Mouse (Mus musculus): ENCODE results near the gene Rab17. TPM values are rescaled to one million over a fixed set of nuclear protein-coding genes. Genes with fewer than 3 reads are reported as not detected.
A peak's percentile ranks its signal among the peaks of the same experiment; 100 is the strongest.

Gene Rab17
- polyA plus RNA-seq, 1 experiment from 2014 or later, result not detected

- no peaks in the 10 kb centered on the region for H3K36me3 ChIP-seq (ENCODE audit: control insufficient read depth, insufficient read depth, low read length)
Observed at GRCm38 (mm10) chr1:91008147-91008682, 38.8 kb upstream of the Rab17 start.

GRCm38 (mm10) chr1:91006708-91007107 lies 37.2 kb upstream of the Rab17 start:
- no peak overlapping the region for H3K9ac ChIP-seq (ENCODE audit: low read depth, low read length)
- WGBS, result 92% methylated on average over 9 of the region's 9 CpGs

More at GRCm38 (mm10) chr1:91008147-91008682, 38.8 kb upstream of the Rab17 start:
- H3K9ac ChIP-seq (ENCODE audit: low read depth, low read length), result no peak overlapping the region
- H3K9me3 ChIP-seq (ENCODE audit: control insufficient read depth, low read length), result no peaks in the 10 kb centered on the region
- WGBS, result 91% methylated on average over 14 of the region's 14 CpGs
- H3K4me3 ChIP-seq (ENCODE audit: low read depth, low read length), result no peak overlapping the region
- ATAC-seq (ENCODE audit: low FRiP score), result no peak
- no peak overlapping the region for H3K27ac ChIP-seq (ENCODE audit: low read depth, low read length)
- H3K27me3 ChIP-seq (ENCODE audit: control insufficient read depth, insufficient read depth, low read length), result no peaks in the 10 kb centered on the region
- no peak for DNase-seq (ENCODE audit: low spot score)
- no peaks in the 10 kb centered on the region for H3K4me1 ChIP-seq (replicated peaks; ENCODE audit: control insufficient read depth, insufficient read depth, low read length)
- H3K4me2 ChIP-seq (replicated peaks; ENCODE audit: low read depth, low read length), result no peak overlapping the region

DNA sequence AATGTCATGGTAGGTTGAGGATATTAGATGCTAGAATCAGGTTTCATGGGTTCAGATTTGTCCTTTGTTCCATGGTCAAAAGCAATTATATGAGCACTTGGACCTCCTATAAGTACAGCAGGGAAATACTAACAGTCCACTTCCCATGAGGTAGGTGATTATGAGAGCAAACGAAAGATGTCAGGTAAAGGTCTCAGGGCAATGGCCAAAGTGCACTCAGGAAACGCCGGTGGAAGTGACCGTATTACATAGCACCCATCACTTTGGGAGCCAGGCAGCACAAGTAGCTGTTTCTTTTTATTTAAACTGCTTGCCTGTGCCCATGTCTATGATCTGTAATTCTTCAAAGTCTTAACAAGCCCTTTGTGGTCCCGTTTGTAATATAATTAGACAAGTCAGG lies 36.6 kb upstream of the Rab17 start:
- Histone ChIP-seq H3K9ac (ENCODE audit: low read depth, low read length) (no peak overlapping the region), H3K27me3 (ENCODE audit: control insufficient read depth, insufficient read depth, low read length) (no peaks in the 10 kb centered on the region), H3K4me3 (ENCODE audit: low read depth, low read length) (no peak overlapping the region), H3K27ac (ENCODE audit: low read depth, low read length) (no peak overlapping the region), H3K4me2 (replicated peaks; ENCODE audit: low read depth, low read length) (no peak overlapping the region), H3K4me1 (replicated peaks; ENCODE audit: control insufficient read depth, insufficient read depth, low read length) (no peaks in the 10 kb centered on the region), H3K36me3 (ENCODE audit: control insufficient read depth, insufficient read depth, low read length) (no peaks in the 10 kb centered on the region), H3K9me3 (ENCODE audit: control insufficient read depth, low read length) (no peaks in the 10 kb centered on the region)
- no peak for ATAC-seq (ENCODE audit: low FRiP score)
- DNase-seq (ENCODE audit: low spot score), result no peak
- WGBS, result 87% methylated on average over 5 of the region's 5 CpGs

More at GRCm38 (mm10) chr1:91006708-91007107, 37.2 kb upstream of the Rab17 start:
- Histone ChIP-seq H3K4me3 (ENCODE audit: low read depth, low read length) (no peak overlapping the region), H3K36me3 (ENCODE audit: control insufficient read depth, insufficient read depth, low read length) (no peaks in the 10 kb centered on the region), H3K4me2 (replicated peaks; ENCODE audit: low read depth, low read length) (no peak overlapping the region), H3K27me3 (ENCODE audit: control insufficient read depth, insufficient read depth, low read length) (no peaks in the 10 kb centered on the region), H3K9me3 (ENCODE audit: control insufficient read depth, low read length) (no peaks in the 10 kb centered on the region), H3K4me1 (replicated peaks; ENCODE audit: control insufficient read depth, insufficient read depth, low read length) (no peaks in the 10 kb centered on the region), H3K27ac (ENCODE audit: low read depth, low read length) (no peak overlapping the region)
- DNase-seq (ENCODE audit: low spot score) (no peak), ATAC-seq (ENCODE audit: low FRiP score) (no peak)

- no peak for ATAC-seq (ENCODE audit: low FRiP score)
- no peak overlapping the region for H3K4me2 ChIP-seq (replicated peaks; ENCODE audit: low read depth, low read length)
- no peaks in the 10 kb centered on the region for H3K36me3 ChIP-seq (ENCODE audit: control insufficient read depth, insufficient read depth, low read length)
- H3K4me3 ChIP-seq (ENCODE audit: low read depth, low read length), result no peak overlapping the region
- no peak overlapping the region for H3K27ac ChIP-seq (ENCODE audit: low read depth, low read length)
- no peaks in the 10 kb centered on the region for H3K9me3 ChIP-seq (ENCODE audit: control insufficient read depth, low read length)
- no peak for DNase-seq (ENCODE audit: low spot score)
- WGBS, result 92% methylated on average over 8 of the region's 8 CpGs
- no peak overlapping the region for H3K9ac ChIP-seq (ENCODE audit: low read depth, low read length)
- no peaks in the 10 kb centered on the region for H3K27me3 ChIP-seq (ENCODE audit: control insufficient read depth, insufficient read depth, low read length)
- H3K4me1 ChIP-seq (replicated peaks; ENCODE audit: control insufficient read depth, insufficient read depth, low read length), result no peaks in the 10 kb centered on the region; the same call in 1 of the 2 replicates
Observed at GRCm38 (mm10) chr1:91003522-91004253, 34.2 kb upstream of the Rab17 start.

DNA sequence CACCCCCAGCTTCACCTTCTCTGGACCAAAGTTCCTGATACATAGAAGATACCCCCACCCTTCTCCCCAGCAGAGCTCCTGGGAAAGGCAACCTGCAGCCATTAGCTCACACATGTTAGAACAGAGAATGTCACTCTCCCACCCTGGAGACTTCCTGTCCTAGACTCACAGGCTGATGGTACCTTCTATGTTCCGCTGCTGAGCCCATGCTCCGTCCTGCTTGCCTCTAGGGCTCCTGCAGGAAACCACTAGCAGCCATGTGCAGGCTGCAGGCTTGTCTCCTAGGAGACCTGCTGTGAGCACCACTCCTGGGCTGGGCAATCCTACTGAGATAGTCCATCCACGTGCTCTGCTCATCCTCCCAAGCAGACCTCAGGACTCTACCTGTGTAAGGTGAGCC lies 33.2 kb upstream of the Rab17 start:
- ATAC-seq (ENCODE audit: low FRiP score) (no peak), DNase-seq (ENCODE audit: low spot score) (no peak)
- H3K36me3 ChIP-seq (ENCODE audit: control insufficient read depth, insufficient read depth, low read length), result no peaks in the 10 kb centered on the region
- WGBS, result 83% methylated on average over 3 of the region's 3 CpGs
- H3K9me3 ChIP-seq (ENCODE audit: control insufficient read depth, low read length), result no peaks in the 10 kb centered on the region
- no peaks in the 10 kb centered on the region; the same call in 1 of the 2 replicates for H3K4me1 ChIP-seq (replicated peaks; ENCODE audit: control insufficient read depth, insufficient read depth, low read length)
- no peak overlapping the region for H3K27ac ChIP-seq (ENCODE audit: low read depth, low read length)
- no peak overlapping the region for H3K4me2 ChIP-seq (replicated peaks; ENCODE audit: low read depth, low read length)
- no peak overlapping the region for H3K4me3 ChIP-seq (ENCODE audit: low read depth, low read length)
- H3K27me3 ChIP-seq (ENCODE audit: control insufficient read depth, insufficient read depth, low read length), result peaks cover 2% of the 10 kb centered on the region; the same call in 1 of the 2 replicates
- H3K9ac ChIP-seq (ENCODE audit: low read depth, low read length), result no peak overlapping the region

- Histone ChIP-seq H3K36me3 (ENCODE audit: control insufficient read depth, insufficient read depth, low read length) (no peaks in the 10 kb centered on the region), H3K27ac (ENCODE audit: low read depth, low read length) (no peak overlapping the region), H3K9me3 (ENCODE audit: control insufficient read depth, low read length) (no peaks in the 10 kb centered on the region), H3K4me1 (replicated peaks; ENCODE audit: control insufficient read depth, insufficient read depth, low read length) (no peaks in the 10 kb centered on the region; the same call in 1 of the 2 replicates), H3K4me2 (replicated peaks; ENCODE audit: low read depth, low read length) (no peak overlapping the region), H3K27me3 (ENCODE audit: control insufficient read depth, insufficient read depth, low read length) (peaks cover 4% of the 10 kb centered on the region; the same call in 1 of the 2 replicates), H3K4me3 (ENCODE audit: low read depth, low read length) (no peak overlapping the region), H3K9ac (ENCODE audit: low read depth, low read length) (no peak overlapping the region)
- no peak for DNase-seq (ENCODE audit: low spot score)
- ATAC-seq (ENCODE audit: low FRiP score), result no peak
- 86% methylated on average over 3 of the region's 3 CpGs for WGBS
Observed at GRCm38 (mm10) chr1:91001871-91002539, 32.5 kb upstream of the Rab17 start.

- H3K9me3 ChIP-seq (ENCODE audit: control insufficient read depth, low read length), result no peaks in the 10 kb centered on the region
- H3K27me3 ChIP-seq (ENCODE audit: control insufficient read depth, insufficient read depth, low read length), result peaks cover 4% of the 10 kb centered on the region; the same call in 1 of the 2 replicates
- H3K27ac ChIP-seq (ENCODE audit: low read depth, low read length), result no peak overlapping the region
- no peaks in the 10 kb centered on the region for H3K36me3 ChIP-seq (ENCODE audit: control insufficient read depth, insufficient read depth, low read length)
- no peak overlapping the region for H3K4me3 ChIP-seq (ENCODE audit: low read depth, low read length)
- H3K9ac ChIP-seq (ENCODE audit: low read depth, low read length), result no peak overlapping the region
- WGBS, result 89% methylated on average over 3 of the region's 3 CpGs
- H3K4me1 ChIP-seq (replicated peaks; ENCODE audit: control insufficient read depth, insufficient read depth, low read length), result no peaks in the 10 kb centered on the region; the same call in 1 of the 2 replicates
- no peak for DNase-seq (ENCODE audit: low spot score)
- no peak for ATAC-seq (ENCODE audit: low FRiP score)
- no peak overlapping the region for H3K4me2 ChIP-seq (replicated peaks; ENCODE audit: low read depth, low read length)
Observed at GRCm38 (mm10) chr1:91001101-91001500, 31.6 kb upstream of the Rab17 start.

- no peaks in the 10 kb centered on the region for H3K9me3 ChIP-seq (ENCODE audit: control insufficient read depth, low read length)
- H3K27ac ChIP-seq (ENCODE audit: low read depth, low read length), result no peak overlapping the region
- H3K4me1 ChIP-seq (replicated peaks; ENCODE audit: control insufficient read depth, insufficient read depth, low read length), result no peaks in the 10 kb centered on the region; the same call in 1 of the 2 replicates
- WGBS, result 81% methylated on average over 10 of the region's 10 CpGs
- H3K27me3 ChIP-seq (ENCODE audit: control insufficient read depth, insufficient read depth, low read length), result peaks cover 4% of the 10 kb centered on the region; the same call in 1 of the 2 replicates
- H3K9ac ChIP-seq (ENCODE audit: low read depth, low read length), result no peak overlapping the region
- ATAC-seq (ENCODE audit: low FRiP score) (no peak), DNase-seq (ENCODE audit: low spot score) (peak; percentile 9)
- peak overlapping the region; percentile 97 for H3K4me2 ChIP-seq (replicated peaks; ENCODE audit: low read depth, low read length)
- no peaks in the 10 kb centered on the region for H3K36me3 ChIP-seq (ENCODE audit: control insufficient read depth, insufficient read depth, low read length)
- H3K4me3 ChIP-seq (ENCODE audit: low read depth, low read length), result peak overlapping the region; percentile 55; the same call in 1 of the 2 replicates
Observed at GRCm38 (mm10) chr1:90999911-91000601, 30.6 kb upstream of the Rab17 start.
